Mouse (Mus musculus) ES-Bruce4 (cell line): Measurements from ENCODE around the gene Eif3k. TPM values are rescaled to one million over a fixed set of nuclear protein-coding genes. Genes with fewer than 3 reads are reported as not detected.

Source experiments
- H3K27ac ChIP-seq: 2 replicates; pipeline ENCODE4 v1.5.1; 2012; ENCODE audit warnings: low read length, inconsistent platforms; ENCODE audit not compliant: insufficient read depth
- H3K27me3 ChIP-seq: 2 replicates; pipeline ENCODE4 v1.6.1; 2012; ENCODE audit warnings: mild to moderate bottlenecking, low read length, inconsistent platforms; ENCODE audit not compliant: control insufficient read depth, poor library complexity, insufficient read depth, severe bottlenecking
- H3K36me3 ChIP-seq: 2 replicates; pipeline ENCODE4 v1.6.1; 2012; ENCODE audit warnings: inconsistent platforms, mild to moderate bottlenecking, low read length, moderate library complexity; ENCODE audit not compliant: control insufficient read depth, poor library complexity, insufficient read depth, severe bottlenecking
- H3K4me1 ChIP-seq: one replicate; pipeline ENCODE4 v1.8.1; 2011; ENCODE audit warnings: low read length; ENCODE audit not compliant: control insufficient read depth, insufficient read depth
- H3K4me3 ChIP-seq: 2 replicates; pipeline ENCODE4 v1.5.1; 2011; ENCODE audit warnings: low read depth, mild to moderate bottlenecking, low read length
- H3K9ac ChIP-seq: 2 replicates; pipeline ENCODE4 v1.6.1; 2012; ENCODE audit warnings: low read depth, mild to moderate bottlenecking, inconsistent platforms; ENCODE audit not compliant: poor library complexity, severe bottlenecking
- H3K9me3 ChIP-seq: replicated peaks from 2 replicates; pipeline ENCODE4 v1.6.1; 2012; ENCODE audit warnings: mild to moderate bottlenecking, low read length, inconsistent platforms; ENCODE audit not compliant: control insufficient read depth, poor library complexity, insufficient read depth, severe bottlenecking
- CTCF ChIP-seq: IDR thresholded peaks from one replicate; pipeline ENCODE4 v1.8.1; 2011; ENCODE audit warnings: low read depth, low read length
- EP300 ChIP-seq: IDR thresholded peaks from 2 replicates; pipeline ENCODE4 v1.6.1; 2011; ENCODE audit warnings: low read depth, low read length; ENCODE audit not compliant: insufficient read depth
- POLR2A ChIP-seq: IDR thresholded peaks from one replicate; pipeline ENCODE4 v1.8.1; 2011; ENCODE audit warnings: low read length; ENCODE audit not compliant: insufficient read depth
- polyA plus RNA-seq: library from polyadenylated mRNA; stranded (reverse); fragments of >200 nt; gene quantifications from 2 replicates; pipeline ENCODE4 v1.2.4, GENCODE M21; 2011; ENCODE audit warnings: low read depth; ENCODE audit not compliant: missing spikeins, insufficient read depth, insufficient read length

Gene Eif3k
- polyA plus RNA-seq, 1 experiment, result 409 TPM

DNA sequence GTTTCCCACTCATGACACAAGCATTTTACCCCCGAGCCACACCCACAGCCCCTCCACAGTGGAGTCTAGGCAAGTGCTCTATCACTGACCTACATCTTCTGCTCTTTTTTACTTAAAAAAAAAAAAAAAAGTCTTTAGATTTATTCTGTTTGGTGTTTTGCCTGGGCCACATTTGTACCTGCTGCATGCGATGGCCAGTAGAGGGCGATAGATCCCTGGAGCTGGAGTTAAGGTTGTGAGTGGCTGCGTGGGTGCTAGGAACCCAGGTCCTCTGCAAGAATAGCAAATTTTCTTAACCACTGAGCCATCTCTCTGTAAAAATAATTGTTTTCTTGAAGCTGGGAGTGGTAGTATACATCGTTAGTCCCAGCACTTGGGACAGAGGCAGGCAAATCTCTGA lies 10.0 kb upstream of the Eif3k start:
- TF ChIP-seq POLR2A (no peak), CTCF (peak; percentile 90), EP300 (no peak)
- Histone ChIP-seq H3K9ac (peak overlapping the region; percentile 28; the same call in 1 of the 2 replicates), H3K27ac (no peak overlapping the region), H3K4me1 (no peaks in the 10 kb centered on the region), H3K9me3 (no peaks in the 10 kb centered on the region), H3K36me3 (no peaks in the 10 kb centered on the region), H3K4me3 (0 out of 2 replicates have a peak overlapping the region, but pooled peaks have one; percentile 40), H3K27me3 (no peaks in the 10 kb centered on the region)

GRCm38 (mm10) chr7:28990766-28991273 lies 9.2 kb upstream of the Eif3k start:
- Histone ChIP-seq H3K9me3 (no peaks in the 10 kb centered on the region), H3K27me3 (no peaks in the 10 kb centered on the region), H3K4me3 (peak overlapping the region; percentile 40), H3K9ac (peak overlapping the region; percentile 28; the same call in 1 of the 2 replicates), H3K4me1 (no peaks in the 10 kb centered on the region), H3K27ac (no peak overlapping the region), H3K36me3 (no peaks in the 10 kb centered on the region)
- TF ChIP-seq EP300, result no peak
- no peak for TF ChIP-seq CTCF
- TF ChIP-seq POLR2A, result peak; percentile 50

DNA sequence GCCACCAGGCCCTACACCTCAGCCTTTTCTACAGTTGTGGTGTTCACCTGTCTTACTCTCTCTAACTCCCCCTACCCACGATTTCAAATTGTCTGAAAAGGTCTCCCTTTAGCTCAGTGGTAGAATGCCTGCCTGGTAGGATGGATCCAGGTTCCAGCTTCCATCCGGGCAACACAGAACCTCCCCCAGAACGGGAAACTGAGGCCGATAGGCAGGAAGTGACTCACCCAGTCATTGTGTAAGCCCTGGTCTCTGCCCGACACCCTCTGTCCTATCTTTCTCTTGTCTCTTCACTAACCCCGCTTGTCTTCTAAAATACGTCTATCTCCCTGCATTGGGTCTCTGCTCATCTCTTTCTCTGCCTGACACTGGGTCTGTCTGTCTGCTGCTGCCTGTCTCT lies 3.5 kb upstream of the Eif3k start:
- TF ChIP-seq EP300 (no peak), POLR2A (no peak), CTCF (no peak)

GRCm38 (mm10) chr7:28984452-28984851 lies 2.8 kb upstream of the Eif3k start:
- H3K36me3 ChIP-seq, result peaks cover under 1% of the 10 kb centered on the region; the same call in 1 of the 2 replicates
- TF ChIP-seq CTCF, result no peak
- no peak for TF ChIP-seq POLR2A
- no peak for TF ChIP-seq EP300

More for the DNA sequence above, 3.5 kb upstream of the Eif3k start:
- H3K4me1 ChIP-seq, result peaks cover 4% of the 10 kb centered on the region
- H3K27me3 ChIP-seq, result no peaks in the 10 kb centered on the region
- no peaks in the 10 kb centered on the region for H3K36me3 ChIP-seq
- no peak overlapping the region for H3K4me3 ChIP-seq
- H3K27ac ChIP-seq, result no peak overlapping the region
- no peak overlapping the region for H3K9ac ChIP-seq
- no peaks in the 10 kb centered on the region for H3K9me3 ChIP-seq

DNA sequence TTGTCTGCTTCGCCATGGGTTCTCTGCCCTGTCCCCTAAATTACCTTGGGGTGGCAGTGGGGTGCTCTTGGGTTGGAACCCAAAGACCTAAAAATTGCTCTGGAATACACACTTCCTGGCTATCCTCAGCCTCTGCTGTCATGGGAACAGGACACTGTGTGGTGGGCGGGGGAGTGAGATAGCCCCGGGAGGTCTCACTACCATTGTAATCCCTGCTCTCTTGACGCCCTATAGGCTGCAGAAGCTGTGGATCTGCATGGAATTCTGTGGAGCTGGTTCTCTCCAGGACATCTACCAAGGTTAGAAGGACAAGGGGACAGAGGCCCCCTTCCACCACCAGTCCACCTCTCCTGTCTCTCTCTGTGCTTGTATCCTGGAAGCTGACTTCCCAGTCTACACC lies 2.2 kb upstream of the Eif3k start:
- Histone ChIP-seq H3K36me3 (peaks cover 7% of the 10 kb centered on the region), H3K27ac (0 out of 2 replicates have a peak overlapping the region, but pooled peaks have one; percentile 85), H3K4me3 (no peak overlapping the region), H3K27me3 (no peaks in the 10 kb centered on the region), H3K9ac (no peak overlapping the region), H3K4me1 (peaks cover 5% of the 10 kb centered on the region), H3K9me3 (no peaks in the 10 kb centered on the region)
- TF ChIP-seq CTCF (no peak), POLR2A (no peak), EP300 (no peak)

More at GRCm38 (mm10) chr7:28984452-28984851, 2.8 kb upstream of the Eif3k start:
- H3K9me3 ChIP-seq, result no peaks in the 10 kb centered on the region
- H3K9ac ChIP-seq, result no peak overlapping the region
- no peaks in the 10 kb centered on the region for H3K27me3 ChIP-seq
- H3K27ac ChIP-seq, result no peak overlapping the region
- H3K4me3 ChIP-seq, result no peak overlapping the region
- peaks cover 5% of the 10 kb centered on the region for H3K4me1 ChIP-seq

DNA sequence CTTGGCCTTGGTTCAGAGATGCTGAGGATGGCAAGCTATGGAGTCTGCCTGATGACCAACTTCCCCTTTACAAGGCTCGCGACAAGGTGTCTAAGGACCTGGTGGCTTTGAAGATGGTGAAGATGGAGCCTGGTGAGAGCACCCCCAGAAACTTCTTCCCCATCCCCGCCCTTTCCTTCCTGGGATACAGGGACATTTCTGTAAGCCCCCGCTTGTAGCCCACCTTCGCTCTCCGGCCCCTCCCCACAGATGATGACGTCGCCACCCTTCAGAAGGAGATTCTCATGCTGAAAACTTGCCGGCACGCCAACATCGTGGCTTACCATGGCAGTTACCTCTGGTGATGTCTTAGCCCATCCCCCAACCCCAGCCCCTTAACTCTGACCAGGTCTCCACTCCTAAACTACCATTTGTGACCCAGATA lies 1.5 kb upstream of the Eif3k start:
- Histone ChIP-seq H3K36me3 (peaks cover 14% of the 10 kb centered on the region), H3K9ac (peak overlapping the region; percentile 67), H3K4me1 (peaks cover 5% of the 10 kb centered on the region), H3K9me3 (no peaks in the 10 kb centered on the region), H3K27ac (peak overlapping the region; percentile 85), H3K27me3 (no peaks in the 10 kb centered on the region), H3K4me3 (peak overlapping the region; percentile 93)
- no peak for TF ChIP-seq CTCF
- TF ChIP-seq EP300, result no peak
- TF ChIP-seq POLR2A, result no peak
